Mouse (Mus musculus) MEL (cell line): Measurements from ENCODE around the gene St6galnac5. TPM values are rescaled to one million over a fixed set of nuclear protein-coding genes. Genes with fewer than 3 reads are reported as not detected.

Experiments
- DNase-seq: peaks from one replicate; pipeline ENCODE4 v3.0.0; 2011; ENCODE audit warnings: low read depth, low spot score
- H3K27ac ChIP-seq: 2 replicates; pipeline ENCODE4 v1.5.1; 2012; ENCODE audit warnings: low read depth, mild to moderate bottlenecking, control low read depth, low read length, moderate library complexity; ENCODE audit not compliant: control insufficient read depth
- H3K27me3 ChIP-seq, 2 experiments: fragments of 150-350 bp in 1 of 2; sonication (generic) in 1 of 2; 2 replicates each; pipeline ENCODE4 v1.6.1; 2012; ENCODE audit warnings: low read length in 2 of 2, mild to moderate bottlenecking in 2 of 2, improper control_type of control experiment in 1 of 2, moderate library complexity in 1 of 2; ENCODE audit not compliant: insufficient read depth in 2 of 2, control insufficient read depth in 1 of 2
- H3K36me3 ChIP-seq, 2 experiments: 2 replicates each; pipeline ENCODE4 v1.6.1; 2012 to 2014; ENCODE audit warnings: low read length in 2 of 2, improper control_type of control experiment in 1 of 2, inconsistent platforms in 1 of 2, mild to moderate bottlenecking in 1 of 2; ENCODE audit not compliant: insufficient read depth in 2 of 2, control insufficient read depth in 1 of 2
- H3K4me1 ChIP-seq, 2 experiments: fragments of 150-350 bp in 1 of 2; sonication (generic) in 1 of 2; 2 replicates each; pipeline ENCODE4 v1.6.1; 2012; ENCODE audit warnings: low read length in 2 of 2, improper control_type of control experiment in 1 of 2, mild to moderate bottlenecking in 1 of 2; ENCODE audit not compliant: insufficient read depth in 2 of 2, control insufficient read depth in 1 of 2
- H3K4me3 ChIP-seq, 2 experiments: fragments of 150-350 bp in 1 of 2; sonication (generic) in 1 of 2; 2 replicates each; pipeline ENCODE4 v1.5.1; 2012; ENCODE audit warnings: low read depth in 2 of 2, low read length in 2 of 2, mild to moderate bottlenecking in 2 of 2, moderate library complexity in 2 of 2, control low read depth in 1 of 2, improper control_type of control experiment in 1 of 2; ENCODE audit not compliant: control insufficient read depth in 1 of 2, insufficient read depth in 1 of 2
- H3K79me2 ChIP-seq: 2 replicates; pipeline ENCODE4 v1.6.1; 2012; ENCODE audit warnings: mild to moderate bottlenecking, low read length, moderate library complexity; ENCODE audit not compliant: control insufficient read depth, poor library complexity, insufficient read depth
- H3K9ac ChIP-seq: 2 replicates; pipeline ENCODE4 v1.6.1; 2012; ENCODE audit warnings: low read depth, mild to moderate bottlenecking, control low read depth, low read length, moderate library complexity; ENCODE audit not compliant: control insufficient read depth, poor library complexity, severe bottlenecking
- H3K9me3 ChIP-seq: fragments of 150-350 bp; sonication (generic); replicated peaks from 2 replicates; pipeline ENCODE4 v1.6.1; 2012; ENCODE audit warnings: mild to moderate bottlenecking, low read length, improper control_type of control experiment, moderate library complexity; ENCODE audit not compliant: insufficient read depth
- BHLHE40 ChIP-seq: IDR thresholded peaks from 2 replicates; pipeline ENCODE4 v1.6.1; 2012; ENCODE audit warnings: low read depth, mild to moderate bottlenecking, inconsistent platforms, low read length, improper control_type of control experiment, borderline replicate concordance
- CHD1 ChIP-seq: IDR thresholded peaks from 2 replicates; pipeline ENCODE4 v1.6.1; 2012; ENCODE audit warnings: low read depth, mild to moderate bottlenecking, inconsistent platforms, low read length, improper control_type of control experiment
- CTCF ChIP-seq, 3 experiments: IDR thresholded peaks in 2 of 3; conservative IDR thresholded peaks in 1 of 3; 2 replicates each; pipeline ENCODE4 v1.5.1; 2011 to 2012; ENCODE audit warnings: low read length in 3 of 3, low read depth in 2 of 3, mild to moderate bottlenecking in 2 of 3, improper control_type of control experiment in 1 of 3, inconsistent platforms in 1 of 3, mixed read lengths in 1 of 3, moderate library complexity in 1 of 3; ENCODE audit not compliant: control insufficient read depth in 1 of 3, insufficient read depth in 1 of 3, poor library complexity in 1 of 3, severe bottlenecking in 1 of 3
- E2F4 ChIP-seq: IDR thresholded peaks from 2 replicates; pipeline ENCODE4 v1.6.1; 2011; ENCODE audit warnings: low read depth, low read length, improper control_type of control experiment, borderline replicate concordance
- ETS1 ChIP-seq: IDR thresholded peaks from 2 replicates; pipeline ENCODE4 v1.6.1; 2012; ENCODE audit warnings: low read depth, mild to moderate bottlenecking, inconsistent platforms, low read length, improper control_type of control experiment, moderate library complexity
- GABPA ChIP-seq: IDR thresholded peaks from 2 replicates; pipeline ENCODE4 v1.6.1; 2012; ENCODE audit warnings: low read depth, mild to moderate bottlenecking, inconsistent platforms, low read length, improper control_type of control experiment, moderate library complexity
- GATA1 ChIP-seq: IDR thresholded peaks from 2 replicates; pipeline ENCODE4 v1.6.1; 2011; ENCODE audit warnings: low read depth, low read length, improper control_type of control experiment
- JUND ChIP-seq: IDR thresholded peaks from 2 replicates; pipeline ENCODE4 v1.6.1; 2011; ENCODE audit warnings: low read depth, mild to moderate bottlenecking, improper control_type of control experiment, low read length
- KAT2A ChIP-seq: conservative IDR thresholded peaks from 2 replicates; pipeline ENCODE4 v1.6.1; 2012; ENCODE audit warnings: low read depth, low read length, improper control_type of control experiment, inconsistent platforms
- MAFK ChIP-seq: IDR thresholded peaks from 2 replicates; pipeline ENCODE4 v1.6.1; 2011; ENCODE audit warnings: low read depth, mild to moderate bottlenecking, low read length, improper control_type of control experiment, borderline replicate concordance
- MAZ ChIP-seq: IDR thresholded peaks from 2 replicates; pipeline ENCODE4 v1.6.1; 2012; ENCODE audit warnings: low read depth, mild to moderate bottlenecking, inconsistent platforms, low read length, improper control_type of control experiment
- MEF2A ChIP-seq: IDR thresholded peaks from 2 replicates; pipeline ENCODE4 v1.6.1; 2014; ENCODE audit warnings: low read depth, mild to moderate bottlenecking, inconsistent platforms, low read length, improper control_type of control experiment; ENCODE audit not compliant: poor library complexity, insufficient replicate concordance, severe bottlenecking; ENCODE audit errors: extremely low read depth
- MXI1 ChIP-seq: IDR thresholded peaks from 2 replicates; pipeline ENCODE4 v1.6.1; 2011; ENCODE audit warnings: mild to moderate bottlenecking, low read depth, low read length, improper control_type of control experiment
- MYC ChIP-seq: IDR thresholded peaks from 2 replicates; pipeline ENCODE4 v1.6.1; 2011; ENCODE audit warnings: low read depth, mild to moderate bottlenecking, low read length, improper control_type of control experiment, moderate library complexity
- NRF1 ChIP-seq: IDR thresholded peaks from 2 replicates; pipeline ENCODE4 v1.6.1; 2014; ENCODE audit warnings: low read depth, mild to moderate bottlenecking, inconsistent platforms, low read length, improper control_type of control experiment, moderate library complexity; ENCODE audit not compliant: poor library complexity, insufficient read depth, severe bottlenecking
- RCOR1 ChIP-seq: IDR thresholded peaks from 2 replicates; pipeline ENCODE4 v1.6.1; 2012; ENCODE audit warnings: low read depth, mild to moderate bottlenecking, inconsistent platforms, low read length, improper control_type of control experiment
- SIN3A ChIP-seq: IDR thresholded peaks from 2 replicates; pipeline ENCODE4 v1.6.1; 2012; ENCODE audit warnings: low read length, improper control_type of control experiment, inconsistent platforms
- SMC3 ChIP-seq: IDR thresholded peaks from 2 replicates; pipeline ENCODE4 v1.6.1; 2011; ENCODE audit warnings: low read depth, low read length, improper control_type of control experiment
- TCF12 ChIP-seq: IDR thresholded peaks from 2 replicates; pipeline ENCODE4 v1.6.1; 2014; ENCODE audit warnings: low read depth, mild to moderate bottlenecking, inconsistent platforms, low read length, improper control_type of control experiment, moderate library complexity
- USF1 ChIP-seq: IDR thresholded peaks from 2 replicates; pipeline ENCODE4 v1.6.1; 2014; ENCODE audit warnings: low read depth, mild to moderate bottlenecking, inconsistent platforms, low read length, improper control_type of control experiment, moderate library complexity
- ZC3H11A ChIP-seq: IDR thresholded peaks from 2 replicates; pipeline ENCODE4 v1.6.1; 2012; ENCODE audit warnings: low read depth, mild to moderate bottlenecking, inconsistent platforms, low read length, improper control_type of control experiment
- ZKSCAN1 ChIP-seq: IDR thresholded peaks from 2 replicates; pipeline ENCODE4 v1.6.1; 2012; ENCODE audit warnings: low read depth, mild to moderate bottlenecking, inconsistent platforms, low read length, improper control_type of control experiment, moderate library complexity
- ZMIZ1 ChIP-seq: IDR thresholded peaks from 2 replicates; pipeline ENCODE4 v1.6.1; 2012; ENCODE audit warnings: low read depth, mild to moderate bottlenecking, inconsistent platforms, low read length, improper control_type of control experiment, moderate library complexity
- ZNF384 ChIP-seq: IDR thresholded peaks from 2 replicates; pipeline ENCODE4 v1.6.1; 2012; ENCODE audit warnings: low read depth, mild to moderate bottlenecking, inconsistent platforms, low read length, improper control_type of control experiment
- polyA plus RNA-seq, 2 experiments: library from polyadenylated mRNA; stranded (reverse) in 1 of 2; unstranded in 1 of 2; fragments of >175 nt in 1 of 2; fragments of >200 nt in 1 of 2; gene quantifications; 2 replicates each; pipeline versions ENCODE4 v1.2.1 to v1.2.4; 2012; ENCODE audit warnings: low replicate concordance in 2 of 2, low read depth in 1 of 2; ENCODE audit not compliant: insufficient read length in 2 of 2, insufficient read depth in 1 of 2, missing spikeins in 1 of 2
- total RNA-seq: library from RNA; depleted of rRNA; stranded (reverse); fragments of 300-350 nt; gene quantifications from 2 replicates; pipeline ENCODE4 v1.2.3, GENCODE M21; 2012

St6galnac5 gene
- total and polyA plus RNA-seq, 3 experiments: not detected

GRCm38 (mm10) chr3:152855006-152855614, 126.9 kb downstream of the St6galnac5 start:
- Histone ChIP-seq H3K27me3 (peaks cover 10 to 16% of the 10 kb centered on the region in 2 experiments; a peak in 3 of 4 replicates), H3K27ac (no peak overlapping the region), H3K4me1 (no peaks in the 10 kb centered on the region)

GRCm38 (mm10) chr3:152843925-152844324, 138.1 kb downstream of the St6galnac5 start:
- Histone ChIP-seq H3K9me3 (no peaks in the 10 kb centered on the region), H3K4me1 (no peaks in the 10 kb centered on the region), H3K36me3 (no peaks in the 10 kb centered on the region), H3K79me2 (no peaks in the 10 kb centered on the region), H3K27ac (no peak overlapping the region), H3K9ac (no peak overlapping the region), H3K27me3 (no peaks in the 10 kb centered on the region; a peak in 1 of 4 replicates), H3K4me3 (no peak overlapping the region)
- no peak for TF ChIP-seq ZC3H11A
- no peak for TF ChIP-seq E2F4
- no peak for TF ChIP-seq MAFK
- no peak for TF ChIP-seq MYC
- TF ChIP-seq GATA1: no peak
- TF ChIP-seq USF1: no peak
- TF ChIP-seq KAT2A: no peak
- TF ChIP-seq MAZ: no peak
- no peak for TF ChIP-seq MXI1
- TF ChIP-seq TCF12: no peak
- TF ChIP-seq SIN3A: no peak
- TF ChIP-seq ZKSCAN1: no peak
- no peak for TF ChIP-seq NRF1
- no peak for TF ChIP-seq ETS1
- DNase-seq: no peak

More at GRCm38 (mm10) chr3:152855006-152855614, 126.9 kb downstream of the St6galnac5 start:
- TF ChIP-seq CTCF (IDR thresholded peaks at IDR 0.05 in 2 of 3, conservative IDR thresholded peaks at IDR 0.05 in 1 of 3; ENCODE audit: control insufficient read depth in 1 of 3, insufficient read depth in 1 of 3, low read depth in 2 of 3, low read length in 3 of 3, poor library complexity in 1 of 3, severe bottlenecking in 1 of 3) (no peak), SIN3A (no peak), BHLHE40 (no peak), RCOR1 (no peak), USF1 (no peak), MEF2A (no peak), JUND (no peak), GABPA (no peak), CHD1 (no peak), ZNF384 (no peak), ZMIZ1 (no peak), MYC (no peak), SMC3 (no peak)
- H3K4me3 ChIP-seq: no peak overlapping the region
- no peaks in the 10 kb centered on the region for H3K9me3 ChIP-seq
- DNase-seq: no peak
- H3K79me2 ChIP-seq: no peaks in the 10 kb centered on the region
- H3K9ac ChIP-seq: no peak overlapping the region
- H3K36me3 ChIP-seq: no peaks in the 10 kb centered on the region
